Mouse (Mus musculus): ENCODE measurements at regions not wholly inside any gene's neighbourhood (a gene's known extent, or its start where the extent isn't known, plus 50 kb on each side); places are given as distances from the start of the nearest gene placed in this dataset.

DNA sequence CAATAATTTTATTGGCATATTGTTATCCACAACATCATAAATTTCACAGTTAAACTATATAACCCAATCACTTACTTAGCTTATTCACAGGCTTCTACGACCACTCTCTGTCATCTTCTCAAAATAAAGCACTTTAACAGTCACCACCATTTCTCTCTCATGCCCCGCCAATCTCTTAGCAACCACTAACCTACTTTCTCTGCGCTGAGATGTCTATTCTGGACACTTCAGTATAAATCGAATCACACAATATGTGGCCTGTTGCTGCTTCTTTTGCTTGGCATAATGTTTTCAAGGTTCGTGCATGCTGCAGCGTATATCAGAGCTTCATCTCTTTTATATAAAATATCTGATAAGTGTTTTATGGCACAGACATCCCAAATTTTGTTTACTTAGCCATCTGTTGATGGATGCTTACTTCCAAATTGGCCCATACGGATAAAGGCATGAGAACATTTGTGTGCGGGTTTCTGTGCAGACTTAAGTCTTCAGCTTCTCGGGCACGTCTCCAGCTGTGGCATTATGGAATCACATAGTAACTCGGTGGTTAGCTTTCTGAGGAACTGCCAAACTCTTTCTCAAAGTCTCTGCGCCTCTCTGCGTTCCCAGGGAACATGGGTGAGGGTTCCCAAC lies 137.7 kb downstream of the Irs2 start:
- TF ChIP-seq CTCF (IDR thresholded peaks at IDR 0.05; ENCODE audit: extremely low read depth, insufficient read depth, insufficient read length, insufficient replicate concordance) (no peak), POLR2A (IDR thresholded peaks at IDR 0.05; ENCODE audit: low read depth, low read length) (no peak)
